Mouse (Mus musculus): ENCODE data around the gene Scn8a. TPM values are rescaled to one million over a fixed set of nuclear protein-coding genes. Genes with fewer than 3 reads are reported as not detected.

Scn8a gene
- polyA plus RNA-seq, 1 experiment from 2014 or later, result 0.63 TPM

- ATAC-seq, result no peak
- Histone ChIP-seq H3K27ac (ENCODE audit: low read depth) (peak overlapping the region; percentile 50), H3K4me2 (ENCODE audit: low read depth, low read length) (no peak overlapping the region), H3K27me3 (ENCODE audit: insufficient read depth, low read length) (no peaks in the 10 kb centered on the region), H3K4me3 (ENCODE audit: low read depth, low read length) (no peak overlapping the region), H3K36me3 (replicated peaks; ENCODE audit: insufficient read depth, low read length) (no peaks in the 10 kb centered on the region), H3K9me3 (ENCODE audit: low read length) (peaks cover 4% of the 10 kb centered on the region; the same call in 1 of the 2 replicates), H3K4me1 (ENCODE audit: insufficient read depth) (peaks cover 3% of the 10 kb centered on the region; the same call in 1 of the 2 replicates), H3K9ac (replicated peaks) (no peak overlapping the region)
- no peak for TF ChIP-seq EP300 (IDR thresholded peaks at IDR 0.05; ENCODE audit: low read depth)
- TF ChIP-seq CTCF (IDR thresholded peaks at IDR 0.05; ENCODE audit: low read depth), result no peak
- DNase-seq, result peak; percentile 27
- WGBS (ENCODE audit: insufficient replicate concordance), result 30% methylated on average over 26 of the region's 26 CpGs
Observed at GRCm38 (mm10) chr15:100845049-100845879, 24.4 kb upstream of the Scn8a start.

GRCm38 (mm10) chr15:100847193-100847592, 22.5 kb upstream of the Scn8a start:
- Histone ChIP-seq H3K4me1 (ENCODE audit: insufficient read depth) (peaks cover 3% of the 10 kb centered on the region; the same call in 1 of the 2 replicates), H3K27ac (ENCODE audit: low read depth) (no peak overlapping the region), H3K36me3 (replicated peaks; ENCODE audit: insufficient read depth, low read length) (no peaks in the 10 kb centered on the region), H3K4me2 (ENCODE audit: low read depth, low read length) (no peak overlapping the region), H3K9ac (replicated peaks) (no peak overlapping the region), H3K9me3 (ENCODE audit: low read length) (peaks cover 4% of the 10 kb centered on the region; the same call in 1 of the 2 replicates), H3K4me3 (ENCODE audit: low read depth, low read length) (no peak overlapping the region), H3K27me3 (ENCODE audit: insufficient read depth, low read length) (no peaks in the 10 kb centered on the region)
- TF ChIP-seq EP300 (IDR thresholded peaks at IDR 0.05; ENCODE audit: low read depth) (no peak), CTCF (IDR thresholded peaks at IDR 0.05; ENCODE audit: low read depth) (peak; percentile 47)
- DNase-seq (no peak), ATAC-seq (no peak)
- 80% methylated on average over 6 of the region's 6 CpGs for WGBS (ENCODE audit: insufficient replicate concordance)

GRCm38 (mm10) chr15:100857586-100857985, 12.1 kb upstream of the Scn8a start:
- H3K9me3 ChIP-seq (ENCODE audit: low read length), result no peaks in the 10 kb centered on the region
- no peaks in the 10 kb centered on the region for H3K4me1 ChIP-seq (ENCODE audit: insufficient read depth)
- H3K27ac ChIP-seq (ENCODE audit: low read depth), result no peak overlapping the region
- DNase-seq (no peak), ATAC-seq (no peak)
- no peak for TF ChIP-seq CTCF (IDR thresholded peaks at IDR 0.05; ENCODE audit: low read depth)
- no peak for TF ChIP-seq EP300 (IDR thresholded peaks at IDR 0.05; ENCODE audit: low read depth)
- H3K36me3 ChIP-seq (replicated peaks; ENCODE audit: insufficient read depth, low read length), result no peaks in the 10 kb centered on the region
- WGBS (ENCODE audit: insufficient replicate concordance), result 27% methylated on average over 3 of the region's 3 CpGs
- no peak overlapping the region for H3K4me3 ChIP-seq (ENCODE audit: low read depth, low read length)
- H3K4me2 ChIP-seq (ENCODE audit: low read depth, low read length), result no peak overlapping the region
- H3K27me3 ChIP-seq (ENCODE audit: insufficient read depth, low read length), result no peaks in the 10 kb centered on the region
- H3K9ac ChIP-seq (replicated peaks), result no peak overlapping the region

- Histone ChIP-seq H3K9ac (replicated peaks) (no peak overlapping the region), H3K27me3 (ENCODE audit: insufficient read depth, low read length) (peaks cover 5% of the 10 kb centered on the region; the same call in 1 of the 2 replicates), H3K27ac (ENCODE audit: low read depth) (no peak overlapping the region), H3K4me1 (ENCODE audit: insufficient read depth) (no peaks in the 10 kb centered on the region), H3K36me3 (replicated peaks; ENCODE audit: insufficient read depth, low read length) (no peaks in the 10 kb centered on the region), H3K9me3 (ENCODE audit: low read length) (no peaks in the 10 kb centered on the region), H3K4me3 (ENCODE audit: low read depth, low read length) (no peak overlapping the region), H3K4me2 (ENCODE audit: low read depth, low read length) (no peak overlapping the region)
- ATAC-seq (no peak), DNase-seq (no peak)
- no peak for TF ChIP-seq CTCF (IDR thresholded peaks at IDR 0.05; ENCODE audit: low read depth)
- no peak for TF ChIP-seq EP300 (IDR thresholded peaks at IDR 0.05; ENCODE audit: low read depth)
- 39% methylated on average over 5 of the region's 5 CpGs for WGBS (ENCODE audit: insufficient replicate concordance)
Observed at GRCm38 (mm10) chr15:100860856-100861255, 8.8 kb upstream of the Scn8a start.

- H3K4me1 ChIP-seq (ENCODE audit: insufficient read depth), result peaks cover 2% of the 10 kb centered on the region; the same call in 1 of the 2 replicates
- no peak overlapping the region for H3K4me3 ChIP-seq (ENCODE audit: low read depth, low read length)
- peaks cover 22% of the 10 kb centered on the region for H3K27me3 ChIP-seq (ENCODE audit: insufficient read depth, low read length)
- H3K9ac ChIP-seq (replicated peaks), result no peak overlapping the region
- peak; percentile 15; the same call in 1 of the 2 replicates for TF ChIP-seq CTCF (IDR thresholded peaks at IDR 0.05; ENCODE audit: low read depth)
- no peak for TF ChIP-seq EP300 (IDR thresholded peaks at IDR 0.05; ENCODE audit: low read depth)
- DNase-seq (no peak), ATAC-seq (no peak)
- H3K4me2 ChIP-seq (ENCODE audit: low read depth, low read length), result no peak overlapping the region
- H3K27ac ChIP-seq (ENCODE audit: low read depth), result no peak overlapping the region
- no peaks in the 10 kb centered on the region for H3K36me3 ChIP-seq (replicated peaks; ENCODE audit: insufficient read depth, low read length)
- H3K9me3 ChIP-seq (ENCODE audit: low read length), result no peaks in the 10 kb centered on the region
- 34% methylated on average over 3 of the region's 3 CpGs for WGBS (ENCODE audit: insufficient replicate concordance)
Observed at GRCm38 (mm10) chr15:100865556-100865955, 4.1 kb upstream of the Scn8a start.

- WGBS (ENCODE audit: insufficient replicate concordance), result 3% methylated on average over 50 of the region's 66 CpGs
- H3K9me3 ChIP-seq (ENCODE audit: low read length), result no peaks in the 10 kb centered on the region
- no peak overlapping the region for H3K9ac ChIP-seq (replicated peaks)
- TF ChIP-seq CTCF (IDR thresholded peaks at IDR 0.05; ENCODE audit: low read depth), result peak; percentile 6; the same call in 1 of the 2 replicates
- no peak for TF ChIP-seq EP300 (IDR thresholded peaks at IDR 0.05; ENCODE audit: low read depth)
- peaks cover 49% of the 10 kb centered on the region for H3K27me3 ChIP-seq (ENCODE audit: insufficient read depth, low read length)
- H3K36me3 ChIP-seq (replicated peaks; ENCODE audit: insufficient read depth, low read length), result no peaks in the 10 kb centered on the region
- H3K4me2 ChIP-seq (ENCODE audit: low read depth, low read length), result peak overlapping the region; percentile 71
- peak overlapping the region; percentile 39 for H3K4me3 ChIP-seq (ENCODE audit: low read depth, low read length)
- DNase-seq, result peak; percentile 56
- H3K27ac ChIP-seq (ENCODE audit: low read depth), result no peak overlapping the region
- ATAC-seq, result no peak
- peaks cover 3% of the 10 kb centered on the region; the same call in 1 of the 2 replicates for H3K4me1 ChIP-seq (ENCODE audit: insufficient read depth)
Observed at GRCm38 (mm10) chr15:100870001-100870774, 530 bp downstream of the Scn8a start.
